Mouse (Mus musculus) embryonic stem cell, embryonic (primary cell): ENCODE results near the gene Atp8b2.

Experiments
- CTCF ChIA-PET, 4 experiments: fragments of 300-600 bp in 2 of 4; fragments of 350-600 bp in 2 of 4; sonication (Branson Sonifier 250); formaldehyde crosslinking; loops; one replicate each; lab custom pipeline; 2022; ENCODE audit warnings: inconsistent platforms in 2 of 4; lab: Charles Lee
- POLR2A ChIA-PET, 4 experiments: fragments of 300-600 bp in 2 of 4; fragments of 350-600 bp in 2 of 4; sonication (Branson Sonifier 250); formaldehyde crosslinking; loops; one replicate each; lab custom pipeline; 2022; ENCODE audit warnings: antibody characterized with exemption in 4 of 4, inconsistent platforms in 1 of 4; lab: Charles Lee

Atp8b2 gene

GRCm38 (mm10) chr3:89965557-89965956 lies 2.2 kb upstream of the Atp8b2 start:
- ChIA-PET POLR2A (interaction anchor here in 2 of 4 experiments (0.7 to 7.8 kb wide), 14 partner anchors 9 to 445 kb away, joined by 4 to 59 read pairs (median 6); partner anchors contain the start of genes Hax1 (in 1 of the 2) and Il6ra (in 1 of the 2)), CTCF (interaction anchor here (0.6 to 7.6 kb wide), 8 partner anchors 11 to 250 kb away, joined by 3 to 107 read pairs (median 14); no protein-coding TSS in a partner anchor)

GRCm38 (mm10) chr3:89963926-89964739 lies 825 bp upstream of the Atp8b2 start:
- CTCF ChIA-PET: interaction anchor here (0.5 to 7.6 kb wide), 69 partner anchors 8 to 1826 kb away, joined by 3 to 107 read pairs (median 4); partner anchors contain the start of genes Hax1 (in 2 of the 4) and Il6ra (in 1 of the 4)
- POLR2A ChIA-PET: interaction anchor here (0.5 to 7.8 kb wide), 49 partner anchors 8 to 483 kb away, joined by 3 to 59 read pairs (median 4); partner anchors contain the start of genes Hax1 (in 2 of the 4), Gatad2b (in 1 of the 4), Il6ra (in 1 of the 4) and Slc39a1 (in 1 of the 4)

GRCm38 (mm10) chr3:89962751-89963220 lies 522 bp downstream of the Atp8b2 start:
- ChIA-PET POLR2A (interaction anchor here in 3 of 4 experiments (0.5 to 7.8 kb wide), 22 partner anchors 8 to 550 kb away, joined by 3 to 59 read pairs (median 4); partner anchors contain the start of genes Hax1 (in 2 of the 3), Gatad2b (in 1 of the 3) and Il6ra (in 1 of the 3)), CTCF (interaction anchor here (0.5 to 7.6 kb wide), 10 partner anchors 8 to 178 kb away, joined by 3 to 107 read pairs (median 7); no protein-coding TSS in a partner anchor)

- CTCF ChIA-PET: interaction anchor here (0.5 to 7.6 kb wide), 10 partner anchors 7 to 178 kb away, joined by 3 to 107 read pairs (median 7); no protein-coding TSS in a partner anchor
- POLR2A ChIA-PET: interaction anchor here in 2 of 4 experiments (0.8 to 7.8 kb wide), 18 partner anchors 7 to 551 kb away, joined by 3 to 59 read pairs (median 4); partner anchors contain the start of genes Hax1 (in 2 of the 2) and Il6ra (in 1 of the 2)
Measured at GRCm38 (mm10) chr3:89962059-89962750, 1.1 kb downstream of the Atp8b2 start.

GRCm38 (mm10) chr3:89961436-89961835 lies 1.9 kb downstream of the Atp8b2 start:
- CTCF ChIA-PET: interaction anchor here (0.5 to 2.2 kb wide), 6 partner anchors 9 to 583 kb away, joined by 3 to 15 read pairs (median 3); no protein-coding TSS in a partner anchor

GRCm38 (mm10) chr3:89960469-89960868 lies 2.8 kb downstream of the Atp8b2 start:
- ChIA-PET POLR2A (interaction anchor here (0.6 to 4.0 kb wide), 34 partner anchors 9 to 552 kb away, joined by 3 to 20 read pairs (median 4); partner anchors contain the start of genes Il6ra (in 3 of the 4), Hax1 (in 2 of the 4), Pbxip1 (in 1 of the 4) and Slc39a1 (in 1 of the 4)), CTCF (interaction anchor here in 3 of 4 experiments (0.5 to 2.2 kb wide), 9 partner anchors 9 to 155 kb away, joined by 3 to 15 read pairs (median 4); no protein-coding TSS in a partner anchor)

More at GRCm38 (mm10) chr3:89961436-89961835, 1.9 kb downstream of the Atp8b2 start:
- POLR2A ChIA-PET: interaction anchor here in 2 of 4 experiments (1.5 to 4.0 kb wide), 7 partner anchors 9 to 138 kb away, joined by 3 to 20 read pairs (median 6); partner anchors contain the start of gene Hax1 (in 2 of the 2)

GRCm38 (mm10) chr3:89959435-89959834 lies 3.9 kb downstream of the Atp8b2 start:
- ChIA-PET POLR2A (interaction anchor here in 3 of 4 experiments (0.6 to 4.0 kb wide), 17 partner anchors 10 to 288 kb away, joined by 3 to 20 read pairs (median 4); partner anchors contain the start of genes Hax1 (in 2 of the 3), Il6ra (in 1 of the 3) and Slc39a1 (in 1 of the 3)), CTCF (interaction anchor here in 2 of 4 experiments (1.8 to 2.2 kb wide), 3 partner anchors 12 to 118 kb away, joined by 5 to 15 read pairs (median 6); no protein-coding TSS in a partner anchor)

- CTCF ChIA-PET: interaction anchor here in 1 of 4 experiments (1.0 to 1.9 kb wide), 3 partner anchors 9 to 10 kb away, joined by 4 to 8 read pairs (median 4); no protein-coding TSS in a partner anchor
- POLR2A ChIA-PET: interaction anchor here in 2 of 4 experiments (0.7 to 5.5 kb wide), 9 partner anchors 10 to 1719 kb away, joined by 3 to 36 read pairs (median 11); partner anchors contain the start of gene Hax1 (in 2 of the 2)
Measured at GRCm38 (mm10) chr3:89957880-89958279, 5.4 kb downstream of the Atp8b2 start.

- CTCF ChIA-PET: interaction anchor here (0.6 to 4.7 kb wide), 13 partner anchors 7 to 754 kb away, joined by 3 to 107 read pairs (median 4); partner anchors contain the start of genes Atp8b2 (in 2 of the 4) and Gba (in 1 of the 4)
- POLR2A ChIA-PET: interaction anchor here (0.6 to 5.5 kb wide), 34 partner anchors 8 to 535 kb away, joined by 3 to 59 read pairs (median 4); partner anchors contain the start of genes Hax1 (in 3 of the 4), Atp8b2 (in 1 of the 4) and Nup210l (in 1 of the 4)
Measured at GRCm38 (mm10) chr3:89956177-89956971, 6.9 kb downstream of the Atp8b2 start.

GRCm38 (mm10) chr3:89953420-89953819 lies 9.9 kb downstream of the Atp8b2 start:
- POLR2A ChIA-PET: interaction anchor here (0.5 to 9.6 kb wide), 22 partner anchors 8 to 328 kb away, joined by 3 to 71 read pairs (median 4); partner anchors contain the start of genes Atp8b2 (in 4 of the 4) and Hax1 (in 2 of the 4)
- CTCF ChIA-PET: interaction anchor here (0.5 to 4.7 kb wide), 66 partner anchors 8 to 539 kb away, joined by 3 to 107 read pairs (median 4); partner anchors contain the start of genes Atp8b2 (in 4 of the 4) and Hax1 (in 1 of the 4)

- POLR2A ChIA-PET: interaction anchor here in 3 of 4 experiments (0.5 to 9.6 kb wide), 17 partner anchors 8 to 344 kb away, joined by 3 to 71 read pairs (median 6); partner anchors contain the start of genes Atp8b2 (in 2 of the 3), Hax1 (in 2 of the 3), Gatad2b (in 1 of the 3) and She (in 1 of the 3)
- CTCF ChIA-PET: interaction anchor here (0.6 to 5.1 kb wide), 36 partner anchors 8 to 437 kb away, joined by 3 to 36 read pairs (median 4); partner anchors contain the start of genes Atp8b2 (in 1 of the 4) and Il6ra (in 1 of the 4)
Measured at GRCm38 (mm10) chr3:89948655-89949054, 14.7 kb downstream of the Atp8b2 start.

- ChIA-PET CTCF (interaction anchor here (0.5 to 5.1 kb wide), 50 partner anchors 9 to 1428 kb away, joined by 3 to 36 read pairs (median 4); partner anchors contain the start of genes Atp8b2 (in 1 of the 4) and Il6ra (in 1 of the 4)), POLR2A (interaction anchor here (0.5 to 9.6 kb wide), 21 partner anchors 9 to 345 kb away, joined by 3 to 71 read pairs (median 4); partner anchors contain the start of genes Atp8b2 (in 3 of the 4), Hax1 (in 2 of the 4), Gatad2b (in 1 of the 4) and She (in 1 of the 4))
Measured at GRCm38 (mm10) chr3:89948021-89948420, 15.3 kb downstream of the Atp8b2 start.

GRCm38 (mm10) chr3:89945026-89945425 lies 18.3 kb downstream of the Atp8b2 start:
- ChIA-PET POLR2A (interaction anchor here in 2 of 4 experiments (0.8 to 9.6 kb wide), 9 partner anchors 7 to 663 kb away, joined by 3 to 71 read pairs (median 4); partner anchors contain the start of gene Atp8b2 (in 1 of the 2)), CTCF (interaction anchor here in 3 of 4 experiments (0.7 to 2.7 kb wide), 6 partner anchors 8 to 19 kb away, joined by 3 to 11 read pairs (median 4); no protein-coding TSS in a partner anchor)

GRCm38 (mm10) chr3:89942894-89943293 lies 20.4 kb downstream of the Atp8b2 start:
- ChIA-PET POLR2A (no interaction called here), CTCF (no interaction called here)

GRCm38 (mm10) chr3:89936495-89936894 lies 26.8 kb downstream of the Atp8b2 start:
- POLR2A ChIA-PET: interaction anchor here in 3 of 4 experiments (0.5 to 7.4 kb wide), 22 partner anchors 9 to 1252 kb away, joined by 3 to 71 read pairs (median 4); partner anchors contain the start of genes Hax1 (in 2 of the 3) and Il6ra (in 1 of the 3)
- CTCF ChIA-PET: interaction anchor here (0.6 to 1.5 kb wide), 13 partner anchors 8 to 497 kb away, joined by 3 to 12 read pairs (median 4); no protein-coding TSS in a partner anchor
